Mouse (Mus musculus) adrenal gland, postnatal 14 days (tissue): ENCODE data around the gene Taf10. TPM values are rescaled to one million over a fixed set of nuclear protein-coding genes. Genes with fewer than 3 reads are reported as not detected.

Source experiments
- DNase-seq: peaks from one replicate; pipeline ENCODE4 v3.0.0; 2021; ENCODE audit warnings: mixed read lengths
- total RNA-seq: library from RNA; stranded (reverse); gene quantifications from 2 replicates; pipeline ENCODE4 v1.2.3, GENCODE M21; 2021

The Taf10 gene
- total RNA-seq, 1 experiment from 2014 or later: 179 TPM

DNA sequence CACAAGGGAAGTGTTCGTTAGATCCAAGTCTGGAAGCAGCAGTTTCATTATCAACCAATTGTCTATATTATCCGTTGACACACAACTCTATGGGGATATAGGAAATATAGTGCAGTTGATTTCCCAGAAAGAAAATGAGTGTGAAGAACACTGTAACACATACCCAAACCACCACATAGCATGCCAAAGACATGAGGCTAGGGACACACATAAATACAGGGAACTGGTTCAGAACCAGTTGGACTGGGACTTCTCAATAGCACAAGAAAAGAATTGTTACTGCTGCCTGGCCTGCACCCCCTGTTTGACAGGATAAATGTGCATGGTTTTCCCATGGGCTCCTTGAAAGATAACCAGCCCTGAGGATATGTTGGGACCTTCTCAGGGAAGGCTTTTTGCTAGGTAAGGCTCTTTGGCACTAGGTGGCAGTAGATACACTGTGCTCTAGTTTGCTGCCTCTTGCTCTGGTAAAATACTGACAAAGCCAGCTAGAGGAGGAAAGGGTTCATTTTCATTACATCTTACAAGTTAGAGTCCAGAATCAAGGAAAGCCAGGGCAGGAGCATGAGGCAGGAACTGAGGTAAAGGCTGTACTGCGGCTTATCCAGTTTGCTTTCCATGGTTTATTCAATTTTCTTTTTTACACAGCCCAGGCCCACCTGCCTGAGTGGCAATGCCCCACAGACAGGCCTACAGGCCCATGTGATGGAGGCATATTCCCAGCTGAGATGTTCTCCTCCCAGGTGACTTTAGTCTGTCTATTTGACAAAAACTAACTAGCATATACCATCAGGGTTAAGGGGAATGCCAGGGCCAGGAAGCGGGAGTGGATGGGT, 17.8 kb downstream of the Taf10 start:
- peak; percentile 46 for DNase-seq

DNA sequence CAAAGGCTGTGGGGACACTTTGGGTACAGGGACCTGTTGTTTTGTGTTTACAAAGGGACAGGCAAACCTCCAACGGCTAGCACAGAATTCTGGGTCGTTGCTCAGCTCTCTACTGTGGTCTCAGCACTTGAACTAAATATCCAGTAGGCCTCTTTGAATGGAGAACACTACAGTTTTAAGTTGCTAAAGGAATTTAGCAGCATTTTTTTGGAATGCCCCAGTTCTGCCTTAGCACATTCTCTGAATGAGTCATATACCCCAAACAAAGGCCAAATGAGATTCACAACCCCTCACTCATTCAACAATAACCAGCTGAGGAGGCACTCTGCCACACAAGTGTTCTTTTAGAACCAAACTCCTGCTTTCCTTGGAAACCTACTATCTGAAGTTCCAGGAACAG, 22.2 kb downstream of the Taf10 start:
- no peak for DNase-seq

DNA sequence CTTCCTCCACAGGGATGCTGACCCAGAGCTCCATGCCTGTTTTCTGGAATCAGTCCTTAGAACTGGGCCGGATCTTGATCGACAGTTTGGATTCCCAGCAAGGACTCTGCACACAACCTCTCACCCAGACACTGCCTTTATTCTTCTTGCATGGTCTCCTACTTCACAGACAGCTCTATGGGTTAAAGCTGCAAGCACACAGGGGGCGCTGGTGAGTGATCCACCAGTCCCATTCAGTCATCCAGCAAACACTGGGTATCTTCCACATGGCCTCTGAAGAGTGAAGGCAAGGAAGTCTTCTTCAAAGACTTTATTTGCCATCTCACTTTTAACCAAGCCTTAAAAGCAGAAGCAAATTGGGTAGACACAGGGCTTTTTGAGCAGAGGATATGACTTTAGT, 28.8 kb downstream of the Taf10 start:
- DNase-seq: no peak

DNA sequence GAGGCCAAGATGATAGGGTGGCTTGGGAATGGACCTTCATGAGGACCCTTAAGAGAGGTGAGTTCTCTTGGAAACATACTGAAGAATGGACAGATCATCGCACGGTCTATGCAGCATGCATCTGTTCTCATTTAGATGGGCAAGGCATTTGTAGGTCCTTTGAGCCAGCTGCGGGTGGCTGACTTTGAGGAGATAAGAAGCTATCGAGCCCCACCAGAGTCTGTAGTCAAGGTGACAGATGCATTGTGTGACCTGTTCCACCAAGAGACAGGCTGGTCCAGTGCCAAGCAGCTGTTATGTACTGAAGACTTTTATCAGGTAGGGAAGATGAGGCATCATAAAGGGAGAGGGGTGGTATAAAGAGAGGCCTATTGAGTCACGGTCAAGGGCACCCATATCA, 35.4 kb downstream of the Taf10 start:
- DNase-seq: no peak

DNA sequence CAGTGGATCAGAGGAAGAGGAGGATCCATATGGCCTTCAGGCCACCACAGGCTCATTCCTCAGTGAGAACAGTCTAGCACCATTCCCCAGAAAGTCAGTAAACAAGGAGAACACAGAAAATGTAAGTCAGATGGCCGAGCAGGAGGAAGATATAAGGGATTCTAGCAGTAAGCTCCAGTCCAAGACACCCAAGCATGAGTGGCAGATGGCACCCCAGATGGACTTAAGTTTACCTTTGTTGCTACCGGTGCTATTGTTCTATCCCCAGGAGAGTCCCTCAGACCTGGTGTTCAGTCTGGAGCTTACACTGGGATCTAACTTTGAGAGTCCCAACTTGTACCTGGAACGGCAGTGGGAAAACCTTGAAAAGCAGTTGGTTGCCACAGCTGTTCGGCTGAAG, 40.3 kb downstream of the Taf10 start:
- no peak for DNase-seq

DNA sequence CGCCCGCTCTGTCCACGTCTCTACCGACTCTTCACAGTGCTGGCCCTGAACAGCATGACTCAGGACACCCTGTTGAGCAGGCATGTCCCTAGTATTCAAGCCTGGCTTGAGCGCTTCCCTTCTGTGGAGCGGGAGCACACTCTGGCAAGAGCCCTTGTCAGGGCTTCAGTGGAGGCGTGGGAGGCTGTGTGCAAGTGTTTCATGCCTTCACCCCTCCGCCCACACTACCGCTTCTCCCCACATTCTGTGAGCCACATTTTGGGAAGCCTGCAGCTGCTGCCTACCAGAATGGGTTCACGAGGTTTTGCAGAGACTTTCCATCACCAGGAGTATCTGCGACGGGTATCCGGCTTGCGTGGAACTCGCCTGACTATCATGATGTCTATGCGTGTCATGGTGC, 41.0 kb downstream of the Taf10 start:
- DNase-seq: no peak

DNA sequence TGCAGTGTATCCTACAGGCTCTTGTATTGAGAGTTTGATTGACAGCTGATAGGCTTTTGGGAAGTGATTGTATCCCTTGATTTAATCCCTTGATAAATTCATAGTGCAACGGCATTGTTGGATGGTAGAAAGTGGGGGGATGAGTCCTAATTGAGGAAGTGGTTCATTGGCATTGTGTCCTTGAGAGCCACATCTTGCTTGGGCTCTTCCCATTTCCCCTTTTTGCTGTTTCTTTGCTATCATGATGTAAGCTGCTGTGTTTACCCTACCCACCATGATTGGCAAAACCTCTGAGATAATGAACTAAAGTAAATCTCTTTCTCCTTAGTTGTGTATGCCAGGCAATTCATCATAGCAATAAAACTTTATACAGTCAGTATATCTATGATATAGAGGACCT, 53.3 kb downstream of the Taf10 start:
- no peak for DNase-seq

Other genes starting within 250 kb of the Taf10 start
- 61.5 and 76.3 TPM in 2 replicates for gene Smpd1, start 190.0 kb downstream of the Taf10 start, total RNA-seq
- 14.1 and 19.4 TPM in 2 replicates for gene Apbb1, start 162.7 kb downstream of the Taf10 start, total RNA-seq
- gene Hpx, start 144.2 kb downstream of the Taf10 start, total RNA-seq: 31.2 and 508 TPM in 2 replicates
- gene Trim3, start 110.8 kb downstream of the Taf10 start, total RNA-seq: 32.5 and 47.2 TPM in 2 replicates
- 130 and 136 TPM in 2 replicates for gene Timm10b, start 104.3 kb downstream of the Taf10 start, total RNA-seq
- gene Arfip2, start 103.9 kb downstream of the Taf10 start, total RNA-seq: 58.4 and 68.2 TPM in 2 replicates
- gene Gm45799, start 103.8 kb downstream of the Taf10 start, total RNA-seq: 7.3 and 11.9 TPM in 2 replicates
- gene Dnhd1, start 93.5 kb downstream of the Taf10 start, total RNA-seq: 2.0 and 2.8 TPM in 2 replicates
- gene Ilk, start 7.8 kb downstream of the Taf10 start, total RNA-seq: 133 and 145 TPM in 2 replicates
- 16.2 and 19.3 TPM in 2 replicates for gene Rrp8, start 7.0 kb downstream of the Taf10 start, total RNA-seq
- gene Tpp1, start 7.9 kb upstream of the Taf10 start, total RNA-seq: 74.8 and 75.4 TPM in 2 replicates
- 11.7 and 14.6 TPM in 2 replicates for gene Dchs1, start 43.3 kb upstream of the Taf10 start, total RNA-seq
- gene Mrpl17, start 66.7 kb upstream of the Taf10 start, total RNA-seq: 198 and 209 TPM in 2 replicates
- 6.0 and 6.3 TPM in 2 replicates for gene Gm4070, start 209.6 kb upstream of the Taf10 start, total RNA-seq